Mouse (Mus musculus) E14TG2a.4 (cell line): Measurements from ENCODE around the gene Gm1673.

Experiments used
- H3K27me3 ChIP-seq: 2 replicates; pipeline ENCODE4 v1.6.1; 2014; ENCODE audit warnings: low read length, control low read depth; ENCODE audit not compliant: insufficient read depth
- H3K36me3 ChIP-seq: 2 replicates; pipeline ENCODE4 v1.6.1; 2014; ENCODE audit warnings: low read length, control low read depth; ENCODE audit not compliant: insufficient read depth
- H3K4me1 ChIP-seq: replicated peaks from 2 replicates; pipeline ENCODE4 v1.6.1; 2014; ENCODE audit warnings: low read depth, low read length, control low read depth
- H3K4me3 ChIP-seq: replicated peaks from 2 replicates; pipeline ENCODE4 v1.5.1; 2014; ENCODE audit warnings: mild to moderate bottlenecking, low read length
- H3K9me3 ChIP-seq: 2 replicates; pipeline ENCODE4 v1.6.1; 2014; ENCODE audit warnings: low read length, control low read depth
- CTCF ChIP-seq: conservative IDR thresholded peaks from 2 replicates; pipeline ENCODE4 v1.5.1; 2014; ENCODE audit warnings: low read length
- NANOG ChIP-seq: IDR thresholded peaks from 2 replicates; pipeline ENCODE4 v1.6.1; 2014; ENCODE audit warnings: borderline replicate concordance, low read length, mixed read lengths
- POU5F1 ChIP-seq: IDR thresholded peaks from 2 replicates; pipeline ENCODE4 v1.6.1; 2014; ENCODE audit warnings: low read length, borderline replicate concordance

Gene Gm1673

DNA sequence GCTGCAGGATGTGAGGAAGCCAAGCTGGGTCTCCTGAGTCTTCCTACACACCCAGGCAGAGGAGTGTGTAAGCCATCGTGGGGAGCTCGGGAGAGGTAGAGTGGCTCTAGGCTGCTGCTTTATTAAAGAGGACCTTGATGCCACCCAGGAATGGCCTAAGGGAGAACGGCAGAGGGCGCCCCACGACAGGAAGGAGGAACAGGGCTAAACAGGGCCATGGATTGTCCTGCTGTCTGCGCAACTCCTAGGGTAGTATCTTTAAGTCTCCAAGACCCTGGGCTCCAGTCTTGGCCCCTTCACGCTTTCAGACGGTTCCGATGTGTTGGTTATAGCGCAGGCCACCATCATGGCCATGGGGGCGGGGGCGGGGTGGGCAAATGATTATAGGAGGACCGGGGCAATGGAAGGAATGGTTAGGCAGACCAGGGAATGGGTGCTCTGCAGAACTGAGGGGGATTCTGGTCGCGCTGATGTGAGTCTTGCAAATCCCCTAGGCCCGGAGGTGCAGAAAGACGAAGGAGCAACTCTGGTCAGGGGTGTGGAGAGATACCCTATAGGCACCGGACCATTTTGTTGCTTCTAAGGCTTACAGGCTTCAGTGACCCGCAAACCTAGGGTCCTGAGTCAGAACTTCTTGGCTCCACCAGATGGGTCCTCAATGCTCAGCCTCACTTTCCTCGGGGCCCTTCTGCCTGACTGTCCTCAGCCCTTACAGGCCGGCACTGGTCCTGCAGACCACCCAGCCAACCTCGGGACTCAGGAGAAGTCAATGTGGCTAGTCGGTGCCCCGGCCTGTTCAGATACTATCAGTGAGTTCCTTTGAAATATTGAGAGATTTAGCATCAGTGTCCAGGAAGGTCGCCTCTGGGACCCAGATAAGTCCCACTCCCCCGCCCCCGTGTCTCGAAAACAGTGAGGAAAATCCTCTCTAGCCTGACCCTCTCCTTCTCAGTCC lies 11.7 kb downstream of the Gm1673 start:
- Histone ChIP-seq H3K4me1 (peaks cover 25% of the 10 kb centered on the region), H3K27me3 (peaks cover 66% of the 10 kb centered on the region), H3K9me3 (peaks cover 6% of the 10 kb centered on the region; the same call in 1 of the 2 replicates), H3K36me3 (no peaks in the 10 kb centered on the region), H3K4me3 (peak overlapping the region; percentile 86)
- TF ChIP-seq CTCF: peak; percentile 36
- no peak for TF ChIP-seq POU5F1

DNA sequence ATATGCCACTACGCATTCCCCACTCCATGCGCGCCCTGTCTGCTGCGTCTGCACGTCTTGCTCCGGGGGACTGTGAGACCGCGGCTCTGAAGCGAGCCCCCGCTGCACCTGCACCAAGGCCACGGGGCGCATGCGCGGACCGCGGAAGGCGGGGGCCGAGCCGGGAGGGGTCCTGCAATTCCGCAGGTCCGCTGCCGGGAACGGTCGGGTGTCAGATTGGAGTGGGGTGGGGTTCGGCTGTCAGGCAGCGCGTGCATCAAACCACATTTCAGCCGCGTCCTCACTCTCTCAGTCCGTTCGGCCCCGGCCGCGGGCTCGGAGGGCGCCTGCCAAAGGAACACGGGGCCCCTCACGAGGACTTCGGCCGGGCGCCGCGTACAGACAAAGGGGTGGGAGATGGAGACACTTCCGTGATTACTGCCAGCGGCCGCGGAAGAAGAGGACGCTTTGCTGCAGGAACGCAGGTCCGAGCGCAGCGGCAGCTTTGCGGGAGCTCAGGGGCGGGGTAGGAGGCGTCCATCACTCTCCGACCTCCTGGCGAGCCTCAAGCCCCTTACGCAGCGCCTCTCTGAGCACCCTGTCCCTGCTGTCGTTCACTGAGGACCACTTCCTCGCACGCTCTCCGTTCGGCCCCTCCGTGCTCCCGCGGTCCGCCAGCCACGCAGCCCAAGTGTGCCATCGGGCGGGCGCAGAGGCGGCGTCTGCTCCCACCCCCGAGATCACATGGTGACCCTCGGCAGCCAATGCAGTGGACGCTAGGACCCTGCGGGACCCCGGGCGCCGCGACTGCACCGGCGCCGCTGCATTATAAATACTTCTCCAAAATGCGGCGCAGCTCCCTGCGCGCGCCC lies 12.8 kb downstream of the Gm1673 start, which contains the start of gene Nat8l:
Gene Nat8l (plus strand): TSS at position 142 of the 851 bp plus-strand sequence.
- no peak for TF ChIP-seq POU5F1
- TF ChIP-seq CTCF: no peak
- TF ChIP-seq NANOG: no peak
- H3K27me3 ChIP-seq: peaks cover 78% of the 10 kb centered on the region
- H3K9me3 ChIP-seq: peaks cover 6% of the 10 kb centered on the region; the same call in 1 of the 2 replicates
- H3K4me1 ChIP-seq: peaks cover 28% of the 10 kb centered on the region
- no peaks in the 10 kb centered on the region for H3K36me3 ChIP-seq
- H3K4me3 ChIP-seq: peak within 1 kb of the TSS; percentile 86

- no peak for TF ChIP-seq CTCF
- TF ChIP-seq NANOG: no peak
- TF ChIP-seq POU5F1: no peak
- Histone ChIP-seq H3K4me1 (peaks cover 28% of the 10 kb centered on the region), H3K9me3 (peaks cover 6% of the 10 kb centered on the region; the same call in 1 of the 2 replicates)
Observed at GRCm38 (mm10) chr5:33996694-33997045, 13.4 kb downstream of the Gm1673 start.

GRCm38 (mm10) chr5:33997051-33997741 lies 14.0 kb downstream of the Gm1673 start:
- peak overlapping the region; percentile 86 for H3K4me3 ChIP-seq
- H3K9me3 ChIP-seq: peaks cover 6% of the 10 kb centered on the region; the same call in 1 of the 2 replicates
- TF ChIP-seq CTCF (no peak), NANOG (no peak), POU5F1 (no peak)
- H3K4me1 ChIP-seq: peaks cover 28% of the 10 kb centered on the region
- peaks cover 84% of the 10 kb centered on the region for H3K27me3 ChIP-seq
- H3K36me3 ChIP-seq: no peaks in the 10 kb centered on the region

More at GRCm38 (mm10) chr5:33996694-33997045, 13.4 kb downstream of the Gm1673 start:
- H3K36me3 ChIP-seq: no peaks in the 10 kb centered on the region
- H3K4me3 ChIP-seq: peak overlapping the region; percentile 86
- peaks cover 80% of the 10 kb centered on the region for H3K27me3 ChIP-seq

DNA sequence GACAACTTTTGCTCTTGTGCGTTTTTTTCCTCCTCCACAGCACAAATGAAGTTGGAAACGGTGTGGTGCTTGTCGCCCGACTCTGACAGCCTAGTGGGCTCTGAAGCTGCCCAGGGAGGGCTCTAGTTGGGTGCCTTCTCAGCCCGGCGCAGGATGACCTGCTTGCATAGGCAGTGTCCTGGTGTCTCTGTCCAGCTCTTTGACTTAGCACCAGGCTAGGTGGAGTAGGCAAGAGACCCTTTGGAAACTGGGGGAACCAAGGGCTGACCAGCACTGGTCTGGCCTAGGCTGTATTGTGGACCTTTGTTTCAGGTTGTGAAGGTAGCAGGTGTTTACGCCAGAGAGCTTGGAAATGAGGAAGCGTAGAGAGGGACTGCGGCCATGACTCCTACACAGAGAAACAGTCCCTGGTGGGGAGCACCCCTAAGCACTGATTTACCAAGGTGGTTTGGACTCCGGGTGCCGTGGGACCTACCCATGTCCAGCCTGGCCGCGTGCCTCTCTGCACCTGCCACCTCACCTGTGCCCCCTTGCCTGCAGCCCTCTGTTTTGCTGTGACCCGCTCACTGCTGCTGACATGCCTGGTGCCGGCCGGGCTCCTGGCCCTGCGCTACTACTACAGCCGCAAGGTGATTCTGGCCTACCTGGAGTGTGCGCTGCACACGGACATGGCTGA lies 14.7 kb downstream of the Gm1673 start:
- TF ChIP-seq POU5F1 (no peak), CTCF (no peak), NANOG (no peak)
- peaks cover 6% of the 10 kb centered on the region; the same call in 1 of the 2 replicates for H3K9me3 ChIP-seq
- H3K36me3 ChIP-seq: no peaks in the 10 kb centered on the region
- H3K4me1 ChIP-seq: peaks cover 28% of the 10 kb centered on the region
- peaks cover 85% of the 10 kb centered on the region for H3K27me3 ChIP-seq
- peak overlapping the region; percentile 86 for H3K4me3 ChIP-seq

- no peak for TF ChIP-seq CTCF
- TF ChIP-seq POU5F1: no peak
- TF ChIP-seq NANOG: no peak
- Histone ChIP-seq H3K36me3 (no peaks in the 10 kb centered on the region), H3K4me1 (peaks cover 28% of the 10 kb centered on the region), H3K9me3 (peaks cover 6% of the 10 kb centered on the region; the same call in 1 of the 2 replicates), H3K4me3 (peak overlapping the region; percentile 86; the same call in 1 of the 2 replicates), H3K27me3 (peaks cover 85% of the 10 kb centered on the region)
Observed at GRCm38 (mm10) chr5:33998505-33998877, 15.3 kb downstream of the Gm1673 start.

DNA sequence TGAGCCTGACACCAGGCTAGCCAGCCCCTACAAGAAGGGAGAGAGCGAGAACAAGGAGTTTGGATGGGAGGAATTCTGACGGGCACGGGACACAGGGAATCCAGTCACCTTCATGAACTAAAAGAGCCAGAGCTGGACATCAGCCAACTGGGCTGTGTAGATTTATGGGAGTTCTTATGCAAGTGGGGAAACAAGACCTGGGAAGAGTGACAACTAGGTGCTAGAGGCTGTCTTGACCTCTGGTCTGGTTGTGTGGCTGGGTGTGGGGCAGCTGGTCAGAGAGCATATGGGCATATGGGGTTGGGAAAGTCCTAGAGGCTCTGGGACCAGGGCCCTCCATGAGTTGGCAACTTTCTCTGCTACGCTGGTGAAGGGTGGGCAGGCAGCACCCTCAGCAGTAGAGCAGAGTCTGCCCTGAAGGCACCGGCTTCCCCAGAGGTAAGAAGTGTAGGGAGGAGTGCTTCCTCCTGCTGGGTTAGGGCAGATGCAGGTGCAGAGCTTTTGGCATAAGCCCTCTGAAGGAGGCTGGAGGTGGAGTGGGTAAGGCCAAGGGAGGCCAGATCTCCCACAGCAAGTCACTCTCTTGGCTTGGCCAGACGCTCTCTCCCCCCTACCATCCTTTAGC lies 16.3 kb downstream of the Gm1673 start:
- peaks cover 27% of the 10 kb centered on the region for H3K4me1 ChIP-seq
- no peak overlapping the region for H3K4me3 ChIP-seq
- H3K9me3 ChIP-seq: peaks cover 6% of the 10 kb centered on the region; the same call in 1 of the 2 replicates
- peaks cover 87% of the 10 kb centered on the region for H3K27me3 ChIP-seq
- TF ChIP-seq POU5F1 (no peak), CTCF (no peak), NANOG (no peak)
- no peaks in the 10 kb centered on the region for H3K36me3 ChIP-seq
